Mouse (Mus musculus) spleen, embryonic (tissue): ENCODE data around the gene Six3.

Source experiments
- CTCF ChIA-PET: fragments of 350-600 bp; sonication (Branson Sonifier 250); formaldehyde crosslinking; loops from one replicate; lab custom pipeline; 2022; lab: Charles Lee

The Six3 gene

DNA sequence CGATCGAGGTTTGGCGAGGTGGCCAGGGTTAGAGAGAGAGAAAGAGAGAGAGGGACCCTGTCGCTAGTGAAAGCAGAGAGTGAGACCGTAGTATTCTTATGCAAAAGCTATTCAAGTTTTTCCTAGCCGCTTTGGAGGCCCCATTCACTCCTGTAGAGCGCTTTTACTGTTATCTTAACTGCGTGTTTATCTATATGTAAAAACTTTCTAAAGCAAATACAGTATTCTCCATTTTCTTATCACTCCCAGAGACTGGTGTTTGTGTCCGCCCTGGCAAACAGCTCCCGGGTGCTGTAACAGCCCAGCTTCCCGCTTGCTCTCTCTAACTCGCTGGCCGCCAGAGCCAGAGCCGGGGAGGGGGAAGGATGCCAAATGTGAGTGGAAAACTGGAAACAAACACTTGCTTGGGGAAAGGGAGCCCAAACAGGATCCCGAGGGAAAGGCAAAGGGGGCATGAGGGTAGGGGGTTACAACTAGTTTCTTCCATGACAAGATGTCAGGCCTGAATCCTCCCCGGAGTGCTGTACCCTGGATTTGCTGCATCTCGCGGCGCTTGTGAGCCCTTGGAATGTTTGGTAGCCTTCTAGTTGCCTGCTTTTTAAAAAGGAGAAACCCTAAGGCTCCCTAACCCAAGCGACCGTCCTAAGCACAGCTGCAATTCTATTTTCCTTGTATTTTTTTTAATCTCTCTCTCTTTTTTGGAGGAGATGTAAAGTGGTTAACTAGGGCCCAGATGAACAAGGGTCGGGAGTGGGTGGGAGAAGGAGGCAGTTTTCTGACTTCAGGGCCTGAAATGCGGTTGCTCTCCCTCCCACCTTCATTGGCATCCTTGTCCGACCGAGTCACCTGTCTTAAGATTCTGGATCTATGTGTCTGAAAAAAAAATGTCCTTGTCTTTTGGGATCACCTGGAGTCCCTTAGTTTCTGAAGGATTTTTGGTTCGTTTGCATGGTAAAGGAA, 11.9 kb downstream of the Six3 start:
- CTCF ChIA-PET, result no interaction called here

DNA sequence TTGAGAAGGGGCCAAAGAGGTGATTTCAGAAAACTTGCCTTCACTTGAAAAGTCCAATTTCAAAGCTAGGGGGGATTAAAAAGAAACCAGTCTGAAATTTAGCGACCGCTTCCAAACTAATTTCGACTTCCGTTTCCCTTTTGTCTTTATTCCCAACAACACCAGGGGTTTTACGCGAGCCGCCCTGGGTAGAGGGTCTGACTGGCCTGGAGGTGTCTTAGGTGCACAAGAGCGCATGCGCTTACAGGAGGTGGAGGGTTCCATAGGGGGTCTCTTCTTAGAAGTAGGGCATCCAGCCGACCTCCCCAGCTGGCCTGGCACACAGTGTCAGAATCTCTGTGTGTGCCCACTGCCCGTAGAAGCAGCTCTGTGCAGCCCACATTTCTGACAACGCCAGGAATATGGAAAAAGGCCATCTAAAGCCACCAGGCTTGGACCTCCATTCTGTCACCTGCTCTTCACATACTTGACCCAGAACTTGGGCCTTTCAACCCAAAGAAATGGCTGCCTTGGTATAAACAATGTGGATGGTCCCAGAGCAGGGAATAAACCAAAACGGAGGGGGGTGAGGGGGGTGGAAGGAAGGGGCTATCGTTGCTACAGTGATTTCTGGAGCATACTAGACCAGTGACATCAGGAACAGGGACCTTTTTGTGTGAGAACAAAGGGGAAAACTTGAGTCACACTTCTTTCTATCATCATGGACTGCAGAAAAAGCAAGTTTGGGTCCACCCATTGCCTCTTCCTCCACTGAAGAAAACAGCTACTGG, 12.9 kb downstream of the Six3 start:
- CTCF ChIA-PET, result interaction anchor here (0.6 kb wide), 1 partner anchor 1189 kb away, joined by 3 read pairs; no protein-coding TSS in a partner anchor

DNA sequence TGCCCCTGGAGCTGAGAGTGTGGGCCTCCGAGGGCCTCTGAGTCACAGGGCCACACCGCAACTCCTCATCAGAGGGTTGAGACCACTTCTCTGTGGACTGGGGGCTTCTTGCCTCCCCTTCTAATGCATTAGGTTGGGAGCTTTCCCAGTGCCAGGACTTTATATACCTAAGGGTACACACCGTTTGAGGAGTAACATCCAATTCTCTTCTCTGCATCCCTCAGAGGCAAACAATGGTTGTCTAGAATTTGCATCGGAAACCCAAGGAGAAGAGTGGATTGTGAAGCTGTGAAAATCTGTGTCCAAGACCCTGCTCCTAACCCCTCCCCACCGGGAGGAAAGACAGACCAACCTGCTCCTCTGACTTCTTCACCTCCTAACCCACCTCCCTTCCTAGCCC, 14.3 kb downstream of the Six3 start:
- CTCF ChIA-PET, result no interaction called here

- CTCF ChIA-PET, result no interaction called here
These were observed 15.4 kb downstream of the Six3 start for GRCm38 (mm10) chr17:85628811-85629210.

DNA sequence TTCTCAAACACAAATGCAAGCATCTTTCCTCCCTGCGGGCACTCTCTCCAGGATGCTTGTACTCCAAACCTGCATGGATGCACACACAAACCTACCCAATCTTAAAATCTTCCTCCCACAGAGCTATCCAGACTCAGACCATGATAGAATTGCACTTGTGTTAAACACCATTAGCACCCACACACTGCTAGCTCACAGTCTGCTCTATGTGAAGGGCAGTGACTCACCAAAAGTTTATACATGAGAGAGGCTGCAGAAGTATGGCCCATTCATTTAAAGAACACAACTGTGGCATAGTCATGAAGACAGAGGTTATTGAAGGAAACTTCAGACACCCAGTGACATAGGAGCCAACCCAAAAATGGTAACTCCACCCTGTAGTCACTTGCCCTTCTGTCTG, 16.0 kb downstream of the Six3 start:
- CTCF ChIA-PET, result no interaction called here

- CTCF ChIA-PET, result interaction anchor here (0.7 kb wide), 1 partner anchor 235 kb away, joined by 3 read pairs; no protein-coding TSS in a partner anchor
These were observed 17.1 kb downstream of the Six3 start for GRCm38 (mm10) chr17:85630296-85631050.

- CTCF ChIA-PET, result interaction anchor here (0.7 kb wide), 1 partner anchor 236 kb away, joined by 3 read pairs; no protein-coding TSS in a partner anchor
These were observed 17.7 kb downstream of the Six3 start for GRCm38 (mm10) chr17:85631106-85631505.

- CTCF ChIA-PET, result interaction anchor here (0.7 kb wide), 1 partner anchor 854 kb away, joined by 9 read pairs; no protein-coding TSS in a partner anchor
These were observed 20.2 kb downstream of the Six3 start for GRCm38 (mm10) chr17:85633619-85634018.

DNA sequence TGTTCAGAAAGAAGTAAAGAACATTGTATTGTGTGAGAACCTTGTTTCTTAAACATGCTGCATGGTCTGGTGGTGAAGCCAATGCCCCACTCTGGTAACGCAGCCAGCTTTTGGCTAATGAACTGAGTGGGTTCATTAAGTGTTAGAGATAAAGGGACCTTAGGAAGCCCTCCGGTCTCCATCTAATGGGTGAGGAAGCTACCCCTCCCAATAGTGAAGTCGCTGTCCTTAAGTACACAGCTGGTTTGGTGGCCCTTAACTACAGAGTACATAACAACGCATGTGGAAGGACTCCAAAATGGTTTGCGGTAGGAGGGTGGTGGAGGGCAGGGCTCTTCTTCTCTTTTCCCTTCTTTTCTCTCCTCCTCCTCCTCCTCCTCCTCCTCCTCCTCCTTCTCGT, 24.5 kb downstream of the Six3 start:
- CTCF ChIA-PET, result no interaction called here

- CTCF ChIA-PET, result interaction anchor here (0.6 to 0.7 kb wide), 2 partner anchors 11 to 429 kb away, joined by 4 to 5 read pairs; no protein-coding TSS in a partner anchor
These were observed 31.9 kb downstream of the Six3 start for GRCm38 (mm10) chr17:85645312-85645711.

- CTCF ChIA-PET, result interaction anchor here (0.6 to 0.7 kb wide), 2 partner anchors 11 to 430 kb away, joined by 4 to 5 read pairs; no protein-coding TSS in a partner anchor
These were observed 32.6 kb downstream of the Six3 start for GRCm38 (mm10) chr17:85645718-85646665.

GRCm38 (mm10) chr17:85660016-85660415, 46.6 kb downstream of the Six3 start:
- CTCF ChIA-PET, result no interaction called here

DNA sequence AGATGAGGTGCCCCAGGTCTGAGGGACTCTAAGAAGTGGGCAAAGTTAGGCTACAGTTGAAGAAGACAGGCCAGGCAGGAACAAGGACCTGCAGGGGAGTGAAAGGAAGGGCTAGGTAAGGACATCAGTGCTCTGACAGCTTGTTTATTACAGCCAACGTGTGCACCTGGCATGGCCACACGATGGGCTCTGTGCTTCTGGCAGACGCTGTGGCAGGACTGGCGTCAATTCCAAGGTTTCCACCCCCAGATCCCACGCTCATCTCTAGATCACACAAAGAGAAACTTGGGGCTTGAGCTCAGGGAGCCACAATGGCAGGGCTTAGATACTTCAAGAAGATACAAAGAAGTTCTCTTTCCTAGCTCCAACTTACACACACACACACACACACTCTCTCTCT, 48.1 kb downstream of the Six3 start:
- CTCF ChIA-PET, result no interaction called here

- CTCF ChIA-PET, result no interaction called here
These were observed 50.8 kb downstream of the Six3 start for GRCm38 (mm10) chr17:85664202-85664601.

GRCm38 (mm10) chr17:85664618-85665320, 51.4 kb downstream of the Six3 start:
- CTCF ChIA-PET, result no interaction called here
